In the genomic region with DNA sequence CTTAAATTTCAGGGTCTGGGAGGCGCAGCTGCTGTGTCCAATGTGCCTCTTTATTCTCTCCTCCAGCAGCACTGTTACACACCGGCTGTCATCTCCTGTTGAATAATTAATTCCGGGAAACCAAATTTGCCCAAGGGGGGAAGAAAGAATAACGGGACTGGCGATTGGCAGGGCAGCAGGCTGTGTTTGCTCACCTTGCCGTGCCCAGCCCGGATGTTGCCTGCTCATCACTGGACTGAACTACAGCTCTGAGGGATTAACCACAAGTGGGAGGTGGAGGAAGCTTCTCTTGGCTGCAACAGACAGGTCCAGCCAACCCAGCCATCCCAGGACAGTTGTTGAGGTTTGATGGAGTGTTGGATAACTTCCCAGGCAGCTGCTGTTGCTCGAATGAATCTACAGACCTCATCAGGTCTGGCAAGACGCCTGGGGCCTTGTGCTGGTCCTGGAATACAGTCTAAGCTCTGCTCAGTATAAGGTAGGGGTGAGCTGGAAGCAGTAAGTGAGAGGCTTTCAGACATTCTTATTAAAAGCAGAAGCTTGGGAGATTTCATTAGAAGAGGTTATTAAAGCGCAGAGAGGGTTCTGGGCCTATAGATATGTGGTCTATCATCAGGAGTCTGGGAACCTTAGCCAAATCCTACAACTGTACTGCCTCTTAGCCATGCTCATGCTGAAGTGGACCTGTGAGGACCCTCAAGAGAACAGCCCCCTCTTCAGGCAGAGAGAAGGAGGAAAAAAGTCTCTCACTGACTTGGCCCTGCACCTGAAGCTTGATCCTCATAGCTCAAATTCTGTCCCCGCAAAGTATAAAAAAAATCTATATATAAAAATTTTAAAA, we compare ENCODE assay signal across 12 mouse cellular contexts.
DNase-seq lines count a peak whose midpoint lies in the region; ATAC-seq and TF ChIP-seq lines count a peak whose summit lies in the region.
"Had no signal": no experiment of that assay in that cellular context is flagged by ENCODE, and none has a peak within 500 bp of the region (broad histone marks: within the 10 kb centered on the region; RNA-seq: fewer than 3 reads in every experiment).

No protein-coding gene starts in this region.

- H3K27me3 ChIP-seq in forebrain, embryonic 16.5 days (replicated peaks; ENCODE audit: control insufficient read depth, insufficient read depth, low read length), result no peaks in the 10 kb centered on the region
- H3K27me3 ChIP-seq in forebrain, embryonic 10.5 days (ENCODE audit: poor library complexity, severe bottlenecking), result no peaks in the 10 kb centered on the region
- no peaks in the 10 kb centered on the region for H3K27me3 ChIP-seq in midbrain, embryonic 12.5 days
- H3K27me3 ChIP-seq in stomach, postnatal 0 days (ENCODE audit: control insufficient read depth, insufficient read depth, low read length), result no peaks in the 10 kb centered on the region
- H3K27me3 ChIP-seq: embryonic facial prominence, embryonic 13.5 days had no signal

- H3K9ac ChIP-seq in forebrain, embryonic 16.5 days (replicated peaks; ENCODE audit: low read depth, low read length), result no peak overlapping the region
- no peak overlapping the region for H3K9ac ChIP-seq in midbrain, embryonic 12.5 days (replicated peaks)
- H3K9ac ChIP-seq in stomach, postnatal 0 days (ENCODE audit: low read length), result no peak overlapping the region
- H3K9ac ChIP-seq: embryonic facial prominence, embryonic 13.5 days had no signal

- TF ChIP-seq CTCF in stomach, postnatal 0 days (IDR thresholded peaks at IDR 0.05; ENCODE audit: low read depth), result no peak

- H3K4me1 ChIP-seq in forebrain, embryonic 16.5 days (replicated peaks; ENCODE audit: control insufficient read depth, insufficient read depth, low read length), result peaks cover 4% of the 10 kb centered on the region
- no peaks in the 10 kb centered on the region for H3K4me1 ChIP-seq in forebrain, embryonic 10.5 days
- H3K4me1 ChIP-seq in midbrain, embryonic 12.5 days, result no peaks in the 10 kb centered on the region
- no peaks in the 10 kb centered on the region for H3K4me1 ChIP-seq in stomach, postnatal 0 days (replicated peaks; ENCODE audit: control insufficient read depth, insufficient read depth)
- H3K4me1 ChIP-seq: embryonic facial prominence, embryonic 13.5 days had no signal

- 0 out of 2 replicates have a peak, but pooled peaks have one; percentile 43 for ATAC-seq in forebrain, embryonic 16.5 days
- peak; percentile 49; the same call in 1 of the 2 replicates for ATAC-seq in midbrain, embryonic 12.5 days (ENCODE audit: low FRiP score, low read depth)
- no peak for ATAC-seq in stomach, postnatal 0 days (ENCODE audit: low FRiP score, low TSS enrichment)
- ATAC-seq: inflammation-experienced regulatory T-cells, adult 6 months had no signal

- no peaks in the 10 kb centered on the region for H3K36me3 ChIP-seq in forebrain, embryonic 16.5 days (ENCODE audit: control insufficient read depth, insufficient read depth)
- H3K36me3 ChIP-seq in forebrain, embryonic 10.5 days (replicated peaks), result no peaks in the 10 kb centered on the region
- H3K36me3 ChIP-seq in midbrain, embryonic 12.5 days, result no peaks in the 10 kb centered on the region
- H3K36me3 ChIP-seq in stomach, postnatal 0 days (ENCODE audit: control insufficient read depth, insufficient read depth, low read length), result no peaks in the 10 kb centered on the region
- H3K36me3 ChIP-seq: embryonic facial prominence, embryonic 13.5 days had no signal

- H3K9me3 ChIP-seq in forebrain, embryonic 16.5 days (ENCODE audit: control insufficient read depth, low read length), result no peaks in the 10 kb centered on the region
- no peaks in the 10 kb centered on the region for H3K9me3 ChIP-seq in forebrain, embryonic 10.5 days
- no peaks in the 10 kb centered on the region for H3K9me3 ChIP-seq in midbrain, embryonic 12.5 days
- H3K9me3 ChIP-seq in stomach, postnatal 0 days (ENCODE audit: control insufficient read depth, low read length), result no peaks in the 10 kb centered on the region
- H3K9me3 ChIP-seq: embryonic facial prominence, embryonic 13.5 days had no signal

- no peak overlapping the region for H3K4me3 ChIP-seq in forebrain, embryonic 16.5 days (replicated peaks; ENCODE audit: low read length)
- H3K4me3 ChIP-seq in forebrain, embryonic 10.5 days, result no peak overlapping the region
- no peak overlapping the region for H3K4me3 ChIP-seq in midbrain, embryonic 12.5 days
- H3K4me3 ChIP-seq in stomach, postnatal 0 days (ENCODE audit: low read depth, low read length), result no peak overlapping the region
- H3K4me3 ChIP-seq: embryonic facial prominence, embryonic 13.5 days had no signal

- TF ChIP-seq EP300 in stomach, postnatal 0 days (optimal IDR thresholded peaks at IDR 0.05), result no peak

- no peak overlapping the region for H3K4me2 ChIP-seq in forebrain, embryonic 16.5 days (ENCODE audit: low read length)
- H3K4me2 ChIP-seq in midbrain, embryonic 12.5 days (replicated peaks), result no peak overlapping the region
- no peak overlapping the region for H3K4me2 ChIP-seq in stomach, postnatal 0 days (replicated peaks; ENCODE audit: low read depth)
- H3K4me2 ChIP-seq: embryonic facial prominence, embryonic 13.5 days had no signal

- WGBS in forebrain, embryonic 16.5 days, result 40% methylated on average over 11 of the region's 11 CpGs
- WGBS in forebrain, embryonic 10.5 days, result 89% methylated on average over 11 of the region's 11 CpGs
- 68% methylated on average over 11 of the region's 11 CpGs for WGBS in midbrain, embryonic 12.5 days
- 44% methylated on average over 11 of the region's 11 CpGs for WGBS in stomach, postnatal 0 days

- DNase-seq in forebrain, embryonic 10.5 days (ENCODE audit: extremely low spot score, low spot score), result no peak
- peak; percentile 9 for DNase-seq in right cerebral cortex, postnatal 4 days
- no peak for DNase-seq in right cerebral cortex, postnatal 36 days (ENCODE audit: low spot score in 2 of 2)
- DNase-seq in stomach, postnatal 0 days (ENCODE audit: low spot score), result peak; percentile 26
- DNase-seq in urinary bladder, postnatal 36 days (ENCODE audit: low spot score in 2 of 2), result no peak
- no peak for DNase-seq in cerebellum, adult 9-11 months
- DNase-seq: right cerebral cortex, adult 18-20 months; thymus, postnatal 4 days had no signal

- no peak overlapping the region for H3K27ac ChIP-seq in forebrain, embryonic 16.5 days (ENCODE audit: low read length)
- no peak overlapping the region for H3K27ac ChIP-seq in forebrain, embryonic 10.5 days
- 0 out of 2 replicates have a peak overlapping the region, but pooled peaks have one; percentile 26 for H3K27ac ChIP-seq in midbrain, embryonic 12.5 days (replicated peaks)
- H3K27ac ChIP-seq in stomach, postnatal 0 days (replicated peaks), result no peak overlapping the region
- H3K27ac ChIP-seq: embryonic facial prominence, embryonic 13.5 days had no signal

Comparison
In these comparisons a context has a peak if more than half of its experiments do, and no peak if none do; other contexts are left out.
1. DNase-seq: peak in right cerebral cortex, postnatal 4 days (single experiment) and stomach, postnatal 0 days (single experiment); none in forebrain, embryonic 10.5 days (single experiment), right cerebral cortex, postnatal 36 days (0 of 2), urinary bladder, postnatal 36 days (0 of 2) and cerebellum, adult 9-11 months (single experiment).